Mouse (Mus musculus): ENCODE measurements around the gene Nod1. TPM values are rescaled to one million over a fixed set of nuclear protein-coding genes. Genes with fewer than 3 reads are reported as not detected.

Gene Nod1
- polyA plus RNA-seq, 1 experiment from 2014 or later: 2.3 TPM

- no peak for ATAC-seq
- Histone ChIP-seq H3K4me1 (replicated peaks) (no peaks in the 10 kb centered on the region), H3K9ac (replicated peaks) (no peak overlapping the region), H3K27ac (no peak overlapping the region), H3K4me2 (replicated peaks) (no peak overlapping the region), H3K36me3 (no peaks in the 10 kb centered on the region), H3K27me3 (no peaks in the 10 kb centered on the region), H3K4me3 (replicated peaks) (no peak overlapping the region), H3K9me3 (no peaks in the 10 kb centered on the region)
- WGBS: 73% methylated on average over 4 of the region's 4 CpGs
Observed at GRCm38 (mm10) chr6:55002438-55002837, 30.0 kb upstream of the Nod1 start.

GRCm38 (mm10) chr6:55001320-55001719 is 28.9 kb upstream of the Nod1 start:
- H3K4me1 ChIP-seq (replicated peaks): no peaks in the 10 kb centered on the region
- no peak for ATAC-seq

GRCm38 (mm10) chr6:54997726-54998125 is 25.3 kb upstream of the Nod1 start:
- Histone ChIP-seq H3K4me2 (replicated peaks) (no peak overlapping the region), H3K9me3 (no peaks in the 10 kb centered on the region)
- 79% methylated on average over 6 of the region's 6 CpGs for WGBS

More at GRCm38 (mm10) chr6:55001320-55001719, 28.9 kb upstream of the Nod1 start:
- no peaks in the 10 kb centered on the region for H3K36me3 ChIP-seq
- no peaks in the 10 kb centered on the region for H3K9me3 ChIP-seq
- no peak overlapping the region for H3K9ac ChIP-seq (replicated peaks)
- no peak overlapping the region for H3K4me2 ChIP-seq (replicated peaks)
- 86% methylated on average over 4 of the region's 4 CpGs for WGBS
- no peak overlapping the region for H3K27ac ChIP-seq
- no peak overlapping the region for H3K4me3 ChIP-seq (replicated peaks)
- H3K27me3 ChIP-seq: no peaks in the 10 kb centered on the region

GRCm38 (mm10) chr6:54996361-54996760 is 23.9 kb upstream of the Nod1 start:
- Histone ChIP-seq H3K9ac (replicated peaks) (no peak overlapping the region), H3K36me3 (no peaks in the 10 kb centered on the region)
- WGBS: 93% methylated on average over 3 of the region's 3 CpGs

More at GRCm38 (mm10) chr6:54997726-54998125, 25.3 kb upstream of the Nod1 start:
- no peaks in the 10 kb centered on the region for H3K36me3 ChIP-seq
- H3K4me1 ChIP-seq (replicated peaks): 0 out of 2 replicates have a peak, but pooled peaks cover 4% of the 10 kb centered on the region
- no peak for ATAC-seq
- no peak overlapping the region for H3K27ac ChIP-seq
- no peak overlapping the region for H3K9ac ChIP-seq (replicated peaks)
- no peak overlapping the region for H3K4me3 ChIP-seq (replicated peaks)
- H3K27me3 ChIP-seq: no peaks in the 10 kb centered on the region

GRCm38 (mm10) chr6:54992734-54993260 is 20.4 kb upstream of the Nod1 start, which contains the start of gene Ggct:
Gene Ggct, minus strand, starts transcription at chr6:54992950.
- peaks cover 16% of the 10 kb centered on the region for H3K4me1 ChIP-seq (replicated peaks)
- under 1% methylated on average over 41 of the region's 41 CpGs for WGBS
- H3K4me2 ChIP-seq (replicated peaks): peak within 1 kb of the TSS; percentile 78
- peak within 1 kb of the TSS; percentile 56 for H3K4me3 ChIP-seq (replicated peaks)
- H3K9me3 ChIP-seq: no peaks in the 10 kb centered on the region
- H3K9ac ChIP-seq (replicated peaks): peak within 1 kb of the TSS; percentile 67
- no peaks in the 10 kb centered on the region for H3K36me3 ChIP-seq
- peak; percentile 100 for ATAC-seq
- peak within 1 kb of the TSS; percentile 76 for H3K27ac ChIP-seq
- H3K27me3 ChIP-seq: peaks cover 5% of the 10 kb centered on the region

More at GRCm38 (mm10) chr6:54996361-54996760, 23.9 kb upstream of the Nod1 start:
- H3K27me3 ChIP-seq: peaks cover under 1% of the 10 kb centered on the region
- ATAC-seq: no peak
- no peak overlapping the region for H3K4me2 ChIP-seq (replicated peaks)
- H3K4me3 ChIP-seq (replicated peaks): no peak overlapping the region
- no peaks in the 10 kb centered on the region for H3K9me3 ChIP-seq
- H3K27ac ChIP-seq: no peak overlapping the region
- H3K4me1 ChIP-seq (replicated peaks): peaks cover 15% of the 10 kb centered on the region

GRCm38 (mm10) chr6:54992141-54992540 is 19.7 kb upstream of the Nod1 start:
- Histone ChIP-seq H3K4me1 (replicated peaks) (peaks cover 16% of the 10 kb centered on the region), H3K27ac (peak overlapping the region; percentile 76)

GRCm38 (mm10) chr6:54991189-54991588 is 18.8 kb upstream of the Nod1 start:
- H3K9me3 ChIP-seq: no peaks in the 10 kb centered on the region
- H3K36me3 ChIP-seq: no peaks in the 10 kb centered on the region; the same call in 1 of the 2 replicates
- H3K27me3 ChIP-seq: peaks cover 5% of the 10 kb centered on the region
- H3K4me1 ChIP-seq (replicated peaks): peaks cover 16% of the 10 kb centered on the region
- 96% methylated on average over 2 of the region's 2 CpGs for WGBS
- H3K4me3 ChIP-seq (replicated peaks): no peak overlapping the region
- ATAC-seq: no peak
- H3K9ac ChIP-seq (replicated peaks): no peak overlapping the region
- no peak overlapping the region for H3K27ac ChIP-seq
- no peak overlapping the region for H3K4me2 ChIP-seq (replicated peaks)

More at GRCm38 (mm10) chr6:54992141-54992540, 19.7 kb upstream of the Nod1 start:
- Histone ChIP-seq H3K4me2 (replicated peaks) (peak overlapping the region; percentile 78), H3K9me3 (no peaks in the 10 kb centered on the region), H3K4me3 (replicated peaks) (peak overlapping the region; percentile 56), H3K27me3 (peaks cover 5% of the 10 kb centered on the region), H3K36me3 (no peaks in the 10 kb centered on the region), H3K9ac (replicated peaks) (peak overlapping the region; percentile 67)
- 4% methylated on average over 7 of the region's 7 CpGs for whole genome bisulfite sequencing
- no peak for ATAC-seq

- 93% methylated on average over 6 of the region's 6 CpGs for WGBS
- no peaks in the 10 kb centered on the region; the same call in 1 of the 2 replicates for H3K36me3 ChIP-seq
- no peak overlapping the region for H3K27ac ChIP-seq
- no peak overlapping the region for H3K4me3 ChIP-seq (replicated peaks)
- H3K9ac ChIP-seq (replicated peaks): no peak overlapping the region
- peaks cover 13% of the 10 kb centered on the region for H3K4me1 ChIP-seq (replicated peaks)
- H3K9me3 ChIP-seq: no peaks in the 10 kb centered on the region
- H3K4me2 ChIP-seq (replicated peaks): no peak overlapping the region
- H3K27me3 ChIP-seq: peaks cover 5% of the 10 kb centered on the region
- no peak for ATAC-seq
Observed at GRCm38 (mm10) chr6:54988141-54988540, 15.7 kb upstream of the Nod1 start.

GRCm38 (mm10) chr6:54984096-54984495 is 11.7 kb upstream of the Nod1 start:
- H3K4me2 ChIP-seq (replicated peaks): no peak overlapping the region
- H3K36me3 ChIP-seq: no peaks in the 10 kb centered on the region; the same call in 1 of the 2 replicates
- H3K27ac ChIP-seq: no peak overlapping the region
- no peaks in the 10 kb centered on the region for H3K9me3 ChIP-seq
- no peak for ATAC-seq
- H3K27me3 ChIP-seq: no peaks in the 10 kb centered on the region
- 96% methylated on average over 8 of the region's 8 CpGs for WGBS
- no peak overlapping the region for H3K4me3 ChIP-seq (replicated peaks)
- no peaks in the 10 kb centered on the region for H3K4me1 ChIP-seq (replicated peaks)
- H3K9ac ChIP-seq (replicated peaks): no peak overlapping the region

- WGBS: 96% methylated on average over 4 of the region's 4 CpGs
- Histone ChIP-seq H3K4me1 (replicated peaks) (no peaks in the 10 kb centered on the region), H3K27me3 (no peaks in the 10 kb centered on the region), H3K4me2 (replicated peaks) (no peak overlapping the region), H3K9me3 (no peaks in the 10 kb centered on the region), H3K9ac (replicated peaks) (no peak overlapping the region), H3K4me3 (replicated peaks) (no peak overlapping the region), H3K36me3 (no peaks in the 10 kb centered on the region; the same call in 1 of the 2 replicates), H3K27ac (no peak overlapping the region)
- ATAC-seq: no peak
Observed at GRCm38 (mm10) chr6:54983526-54984050, 11.2 kb upstream of the Nod1 start.

GRCm38 (mm10) chr6:54979426-54979825 is 7.0 kb upstream of the Nod1 start:
- ATAC-seq: no peak
- no peak overlapping the region for H3K4me2 ChIP-seq (replicated peaks)
- no peaks in the 10 kb centered on the region for H3K9me3 ChIP-seq
- no peak overlapping the region for H3K9ac ChIP-seq (replicated peaks)
- 0 out of 2 replicates have a peak, but pooled peaks cover 2% of the 10 kb centered on the region for H3K27me3 ChIP-seq
- no peak overlapping the region for H3K4me3 ChIP-seq (replicated peaks)
- H3K36me3 ChIP-seq: no peaks in the 10 kb centered on the region; the same call in 1 of the 2 replicates
- no peaks in the 10 kb centered on the region for H3K4me1 ChIP-seq (replicated peaks)
- H3K27ac ChIP-seq: no peak overlapping the region
- WGBS: 98% methylated on average over 6 of the region's 6 CpGs

GRCm38 (mm10) chr6:54975616-54976015 is 3.2 kb upstream of the Nod1 start:
- H3K4me2 ChIP-seq (replicated peaks): no peak overlapping the region
- peaks cover 8% of the 10 kb centered on the region for H3K4me1 ChIP-seq (replicated peaks)
- H3K27ac ChIP-seq: no peak overlapping the region
- 73% methylated on average over 1 of the region's 1 CpGs for WGBS
- H3K9ac ChIP-seq (replicated peaks): no peak overlapping the region
- H3K36me3 ChIP-seq: no peaks in the 10 kb centered on the region
- ATAC-seq: no peak
- H3K9me3 ChIP-seq: no peaks in the 10 kb centered on the region
- no peak overlapping the region for H3K4me3 ChIP-seq (replicated peaks)
- peaks cover 23% of the 10 kb centered on the region for H3K27me3 ChIP-seq

Measured in midbrain, embryonic 13.5 days (tissue).